Mouse (Mus musculus) ES-E14 (cell line): ENCODE data around the gene Bcas3. TPM values are rescaled to one million over a fixed set of nuclear protein-coding genes. Genes with fewer than 3 reads are reported as not detected.
A peak's percentile ranks its signal among the peaks of the same experiment; 100 is the strongest.

Experiments used
- DNase-seq: peaks from one replicate; pipeline ENCODE4 v3.0.0-alpha.2; 2013; ENCODE audit warnings: low read depth, low spot score
- H3K27ac ChIP-seq: 2 replicates; pipeline ENCODE4 v1.5.1; 2012; ENCODE audit warnings: low read depth, mild to moderate bottlenecking, low read length, moderate library complexity, mixed read lengths; ENCODE audit not compliant: poor library complexity, insufficient read depth, severe bottlenecking
- H3K36me3 ChIP-seq: 2 replicates; pipeline ENCODE4 v1.6.1; 2012; ENCODE audit warnings: mild to moderate bottlenecking, low read length, moderate library complexity, mixed read lengths; ENCODE audit not compliant: control insufficient read depth, poor library complexity, insufficient read depth, severe bottlenecking
- H3K4me1 ChIP-seq, 2 experiments: fragments of 150-350 bp in 1 of 2; sonication (generic) in 1 of 2; 2 replicates each; pipeline ENCODE4 v1.6.1; 2012; ENCODE audit warnings: low read length in 2 of 2, mild to moderate bottlenecking in 1 of 2, mixed read lengths in 1 of 2; ENCODE audit not compliant: control insufficient read depth in 2 of 2, insufficient read depth in 2 of 2, poor library complexity in 1 of 2
- H3K4me3 ChIP-seq, 2 experiments: fragments of 150-350 bp in 1 of 2; sonication (generic) in 1 of 2; 2 replicates each; pipeline ENCODE4 v1.5.1; 2012; ENCODE audit warnings: low read length in 2 of 2, low read depth in 1 of 2, mild to moderate bottlenecking in 1 of 2, mixed read lengths in 1 of 2; ENCODE audit not compliant: insufficient read depth in 1 of 2, poor library complexity in 1 of 2, severe bottlenecking in 1 of 2
- H3K9ac ChIP-seq: 2 replicates; pipeline ENCODE4 v1.6.1; 2012; ENCODE audit warnings: low read depth, mild to moderate bottlenecking, low read length, mixed read lengths; ENCODE audit not compliant: poor library complexity, insufficient read depth, severe bottlenecking
- H3K9me3 ChIP-seq: fragments of 150-350 bp; sonication (generic); 2 replicates; pipeline ENCODE4 v1.6.1; 2012; ENCODE audit warnings: low read depth, mild to moderate bottlenecking, low read length; ENCODE audit not compliant: control insufficient read depth, insufficient read depth
- CHD2 ChIP-seq: IDR thresholded peaks from 2 replicates; pipeline ENCODE4 v1.6.1; 2014; ENCODE audit warnings: mild to moderate bottlenecking, low read depth, low read length, inconsistent platforms
- HCFC1 ChIP-seq: IDR thresholded peaks from 2 replicates; pipeline ENCODE4 v1.6.1; 2012; ENCODE audit warnings: low read length, inconsistent platforms, borderline replicate concordance; ENCODE audit not compliant: insufficient read depth
- MAFK ChIP-seq: IDR thresholded peaks from 2 replicates; pipeline ENCODE4 v1.6.1; 2014; ENCODE audit warnings: mild to moderate bottlenecking, low read depth, low read length, inconsistent platforms; ENCODE audit not compliant: insufficient read depth
- ZC3H11A ChIP-seq: IDR thresholded peaks from 2 replicates; pipeline ENCODE4 v1.6.1; 2012; ENCODE audit warnings: low read depth, mild to moderate bottlenecking, inconsistent platforms, low read length, borderline replicate concordance
- ZNF384 ChIP-seq: IDR thresholded peaks from 2 replicates; pipeline ENCODE4 v1.6.1; 2012; ENCODE audit warnings: low read depth, low read length, inconsistent platforms
- in situ Hi-C, 2 experiments: fragments of 600-800 bp; cut with MboI; formaldehyde crosslinking; loops; one replicate each; pipeline ENCODE4 v1.15.1; 2025; ENCODE audit warnings: low sequenced_read_pairs in 2 of 2, inconsistent platforms in 1 of 2; ENCODE audit not compliant: unreplicated experiment in 2 of 2
- total RNA-seq: library from RNA; depleted of rRNA; stranded (reverse); fragments of 300-350 nt; gene quantifications from 2 replicates; pipeline ENCODE4 v1.2.3, GENCODE M21; 2012

Bcas3 gene
- total RNA-seq, 1 experiment, result 23.6 TPM

DNA sequence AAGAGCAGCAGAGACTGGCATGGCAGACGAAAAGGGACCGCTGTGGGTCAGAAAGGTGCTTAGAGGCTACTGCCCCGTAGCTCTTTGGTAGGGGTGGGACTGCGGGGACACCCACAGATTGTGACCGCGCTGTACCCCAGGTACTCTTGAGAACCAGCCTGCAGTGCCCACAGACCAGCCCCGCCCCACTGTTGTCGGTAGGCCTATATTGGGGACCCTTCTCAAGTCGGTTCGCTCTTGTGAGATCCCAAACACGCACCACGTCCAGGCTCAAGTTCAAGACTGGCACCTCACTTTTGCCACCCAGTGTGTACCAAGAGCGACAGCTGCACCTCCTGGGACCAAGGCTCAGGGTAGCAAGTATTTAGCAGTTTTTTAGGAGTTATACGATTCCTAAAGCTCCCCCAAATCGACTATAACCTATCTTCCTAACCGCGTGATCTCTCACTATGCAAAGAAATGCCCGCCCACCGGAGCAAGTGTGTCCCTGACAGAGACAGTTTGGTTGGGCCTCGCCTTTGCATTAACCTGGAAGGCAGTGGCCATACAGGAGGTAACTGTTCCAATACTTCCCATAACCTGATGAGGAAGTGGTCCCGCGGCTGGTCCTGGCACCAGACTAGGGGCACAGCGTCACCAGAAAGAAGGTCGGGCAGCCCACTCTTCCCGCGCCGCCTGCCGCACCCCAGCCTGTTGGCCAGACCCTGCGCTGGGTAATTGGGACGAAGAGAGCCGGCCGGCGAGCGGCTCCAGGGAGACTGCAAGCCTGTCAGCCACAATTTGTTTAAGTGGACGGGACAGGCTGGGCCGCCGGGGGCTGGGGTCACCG is 475.9 kb downstream of the Bcas3 start:
- no peak overlapping the region for H3K9ac ChIP-seq
- TF ChIP-seq ZNF384, result no peak
- TF ChIP-seq CHD2, result no peak
- no peak for TF ChIP-seq ZC3H11A
- no peak for TF ChIP-seq HCFC1
- no peak for TF ChIP-seq MAFK
- in situ Hi-C loops, result loop anchor here (10.0 kb wide), 2 partner anchors 114 to 444 kb away; no protein-coding TSS in a partner anchor
- H3K4me3 ChIP-seq, result peak overlapping the region in 1 of 2 experiments; percentile 18; a peak in 1 of 4 replicates
- no peaks in the 10 kb centered on the region for H3K36me3 ChIP-seq
- H3K4me1 ChIP-seq, result no peaks in the 10 kb centered on the region
- H3K27ac ChIP-seq, result no peak overlapping the region
- H3K9me3 ChIP-seq, result no peaks in the 10 kb centered on the region
- DNase-seq, result no peak

DNA sequence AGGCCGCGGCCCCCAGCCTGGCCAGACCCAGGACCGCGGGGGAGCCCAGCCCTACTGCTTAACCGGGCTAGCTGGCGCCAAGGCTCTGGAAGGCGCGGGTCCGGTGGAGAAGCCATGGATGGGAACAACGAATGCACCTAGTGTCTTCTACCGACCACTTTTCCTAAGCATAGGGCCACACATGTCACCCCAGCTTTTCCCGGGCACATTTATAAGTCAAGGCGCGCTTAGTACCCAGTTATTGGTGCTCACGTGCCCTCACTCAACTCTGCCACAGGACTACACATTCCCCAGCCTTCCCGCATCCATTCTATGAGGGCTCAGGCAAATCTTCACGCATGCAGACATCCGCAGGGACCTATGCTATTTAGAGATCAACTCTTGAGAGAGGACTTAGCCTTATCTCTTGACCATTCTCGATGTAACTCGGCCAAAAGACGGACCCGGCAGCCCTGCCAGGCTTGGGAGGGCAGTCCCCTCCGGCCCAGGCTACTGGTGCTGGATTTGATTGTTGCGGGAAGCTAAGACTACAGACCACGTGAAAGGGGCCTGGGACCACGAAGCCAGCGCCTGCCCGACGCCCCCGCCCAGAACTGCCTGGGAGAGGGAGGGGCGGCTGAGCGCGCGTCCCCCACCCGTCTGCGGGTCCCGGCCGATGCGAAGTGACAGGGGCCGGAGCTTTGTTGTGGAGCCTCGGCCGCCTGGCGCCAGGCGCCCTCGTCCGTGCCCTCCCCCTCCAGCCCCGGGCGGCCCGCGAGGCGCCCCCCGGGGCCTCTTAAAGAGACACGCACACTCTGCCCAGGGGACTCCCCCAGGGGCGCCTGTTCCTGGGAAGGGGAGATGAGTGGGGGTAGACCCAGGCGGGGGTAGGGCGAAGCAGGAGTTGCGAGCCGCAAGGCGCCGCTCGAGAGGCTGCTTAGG is 476.8 kb downstream of the Bcas3 start:
- no peak for TF ChIP-seq MAFK
- TF ChIP-seq ZC3H11A, result no peak
- TF ChIP-seq HCFC1, result no peak
- no peak for TF ChIP-seq ZNF384
- TF ChIP-seq CHD2, result no peak
- peak overlapping the region in 1 of 2 experiments; percentile 18; a peak in 2 of 4 replicates for H3K4me3 ChIP-seq
- H3K9me3 ChIP-seq, result no peaks in the 10 kb centered on the region
- DNase-seq, result no peak
- no peaks in the 10 kb centered on the region for H3K36me3 ChIP-seq
- in situ Hi-C loops, result loop anchor here (10.0 kb wide), 2 partner anchors 115 to 445 kb away; no protein-coding TSS in a partner anchor
- H3K4me1 ChIP-seq, result no peaks in the 10 kb centered on the region
- no peak overlapping the region for H3K9ac ChIP-seq
- no peak overlapping the region for H3K27ac ChIP-seq

DNA sequence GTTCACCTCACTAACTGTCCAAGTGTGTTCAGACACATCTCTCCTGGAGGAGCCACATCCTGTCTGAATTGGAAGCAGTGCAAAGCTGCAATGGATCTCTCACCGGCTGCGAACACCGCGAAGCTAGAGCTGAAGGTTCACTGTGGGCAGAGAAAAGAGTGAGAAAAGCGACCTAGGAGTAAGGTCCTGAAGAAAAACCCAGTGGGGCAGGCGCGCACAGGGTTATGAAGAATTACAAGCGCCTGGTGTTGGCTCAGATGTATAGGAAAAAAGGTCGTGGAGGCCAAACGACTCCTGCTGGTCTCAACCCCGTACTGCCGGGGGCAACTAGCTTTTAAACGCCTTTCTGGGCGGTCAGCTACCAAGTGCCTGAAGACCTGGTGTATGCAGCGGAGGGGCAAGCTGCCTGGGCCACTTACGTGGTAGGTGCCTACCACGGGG is 478.0 kb downstream of the Bcas3 start:
- Histone ChIP-seq H3K9ac (no peak overlapping the region), H3K9me3 (no peaks in the 10 kb centered on the region), H3K36me3 (no peaks in the 10 kb centered on the region), H3K4me1 (no peaks in the 10 kb centered on the region), H3K4me3 (no peak overlapping the region), H3K27ac (no peak overlapping the region)
- in situ Hi-C loops, result no loop called here
- TF ChIP-seq ZNF384, result no peak
- no peak for TF ChIP-seq MAFK
- no peak for TF ChIP-seq HCFC1
- no peak for TF ChIP-seq CHD2
- TF ChIP-seq ZC3H11A, result no peak
- no peak for DNase-seq

DNA sequence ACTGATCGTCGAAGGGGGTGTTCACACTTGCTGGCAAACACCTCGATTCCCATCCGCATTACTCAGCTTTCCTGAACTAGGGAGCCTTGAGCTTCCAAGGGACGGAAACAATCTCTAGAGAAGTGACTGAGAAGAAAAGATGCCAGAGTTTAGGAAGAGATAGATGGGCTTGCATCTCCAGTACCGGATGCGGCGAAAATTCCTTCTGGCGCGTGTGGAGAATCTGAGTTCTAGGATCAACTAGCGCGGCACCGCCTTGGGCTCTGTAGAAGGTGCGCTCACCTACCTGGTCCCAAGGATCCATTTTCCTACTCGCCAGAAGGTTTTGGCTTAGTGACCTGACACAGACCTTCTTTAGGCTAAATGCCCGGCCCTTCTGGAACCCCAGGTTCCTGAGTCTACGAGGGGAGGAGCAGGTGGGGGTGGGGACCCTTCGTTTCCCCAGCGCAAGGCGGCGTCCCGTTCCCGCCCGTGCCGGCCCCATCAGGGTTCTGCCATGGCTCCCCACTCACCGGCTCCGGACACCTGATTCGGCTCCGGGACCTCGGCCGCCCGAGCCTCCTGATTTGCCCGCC is 478.8 kb downstream of the Bcas3 start:
- in situ Hi-C loops, result no loop called here
- H3K4me1 ChIP-seq, result no peaks in the 10 kb centered on the region
- H3K36me3 ChIP-seq, result no peaks in the 10 kb centered on the region
- DNase-seq, result no peak
- peak overlapping the region; percentile 2; the same call in 1 of the 2 replicates for H3K9ac ChIP-seq
- no peak overlapping the region for H3K27ac ChIP-seq
- no peaks in the 10 kb centered on the region for H3K9me3 ChIP-seq
- no peak for TF ChIP-seq HCFC1
- no peak for TF ChIP-seq CHD2
- TF ChIP-seq MAFK, result no peak
- TF ChIP-seq ZC3H11A, result no peak
- no peak for TF ChIP-seq ZNF384
- H3K4me3 ChIP-seq, result peak overlapping the region; percentile 63
